ENCODE assay signal across 16 mouse cellular contexts in genomic region chr13:36954937-36955336, GRCm38 (mm10).
"Had no signal": no experiment of that assay in that cellular context is flagged by ENCODE, and none has a peak within 500 bp of the region (broad histone marks: within the 10 kb centered on the region; RNA-seq: fewer than 3 reads in every experiment).

No protein-coding gene starts in this region.

- ATAC-seq: hindbrain, embryonic 16.5 days; intestine, embryonic 15.5 days; intestine, postnatal 0 days; liver, embryonic 12.5 days had no signal

- DNase-seq: gastrocnemius, postnatal 14 days; gastrocnemius, postnatal 36 days; heart, adult 2 months; heart, postnatal 10 days; heart, postnatal 4 days; kidney, adult 18-20 months; kidney, adult 9 months; kidney, postnatal 14 days; kidney, postnatal 36 days; layer of hippocampus, adult 9-11 months; layer of hippocampus, postnatal 36 days; left cerebral cortex, postnatal 4 days had no signal
